Mouse (Mus musculus): ENCODE data around the gene Rab11fip2.

DNA sequence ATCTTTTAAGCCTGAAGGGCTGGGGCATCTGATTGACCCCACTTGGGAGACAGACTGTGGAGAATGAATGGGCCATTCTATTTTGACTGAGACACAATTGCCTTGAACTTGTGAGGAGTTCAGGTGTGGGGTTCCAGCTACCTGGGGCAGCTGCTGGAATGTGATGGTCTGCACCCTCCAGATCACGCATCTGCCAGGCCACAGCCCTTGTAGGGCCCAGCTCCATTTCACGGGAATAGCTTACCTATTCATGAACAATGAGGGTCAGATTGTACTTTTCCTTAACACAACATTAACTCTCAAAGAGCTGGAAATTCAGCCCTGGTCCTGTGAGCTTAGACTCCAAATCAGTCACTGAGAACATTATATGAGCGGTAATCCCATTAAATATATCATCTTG is 82.7 kb downstream of the Rab11fip2 start:
- TF ChIP-seq CTCF (IDR thresholded peaks at IDR 0.05; ENCODE audit: low read depth): no peak
- no peak for TF ChIP-seq EP300 (IDR thresholded peaks at IDR 0.05; ENCODE audit: low read depth)
